Mouse (Mus musculus) heart, adult 2 months (tissue): ENCODE data around the gene Dennd1c.
A peak's percentile ranks its signal among the peaks of the same experiment; 100 is the strongest.

Experiments
- CTCF ChIP-seq: fragments of 200-600 bp; IDR thresholded peaks from 2 replicates; pipeline ENCODE4 v1.8.1; 2022; ENCODE audit warnings: antibody characterized with exemption, mild to moderate bottlenecking, moderate library complexity
- EP300 ChIP-seq: fragments of 200-500 bp; IDR thresholded peaks from 2 replicates; pipeline ENCODE4 v1.6.1; 2011; ENCODE audit warnings: low read depth, low read length, control low read depth; ENCODE audit not compliant: insufficient read depth
- POLR2A ChIP-seq: fragments of 200-500 bp; IDR thresholded peaks from 2 replicates; pipeline ENCODE4 v1.6.1; 2011; ENCODE audit warnings: mild to moderate bottlenecking, low read depth, low read length, control low read depth; ENCODE audit not compliant: insufficient read depth

DNA sequence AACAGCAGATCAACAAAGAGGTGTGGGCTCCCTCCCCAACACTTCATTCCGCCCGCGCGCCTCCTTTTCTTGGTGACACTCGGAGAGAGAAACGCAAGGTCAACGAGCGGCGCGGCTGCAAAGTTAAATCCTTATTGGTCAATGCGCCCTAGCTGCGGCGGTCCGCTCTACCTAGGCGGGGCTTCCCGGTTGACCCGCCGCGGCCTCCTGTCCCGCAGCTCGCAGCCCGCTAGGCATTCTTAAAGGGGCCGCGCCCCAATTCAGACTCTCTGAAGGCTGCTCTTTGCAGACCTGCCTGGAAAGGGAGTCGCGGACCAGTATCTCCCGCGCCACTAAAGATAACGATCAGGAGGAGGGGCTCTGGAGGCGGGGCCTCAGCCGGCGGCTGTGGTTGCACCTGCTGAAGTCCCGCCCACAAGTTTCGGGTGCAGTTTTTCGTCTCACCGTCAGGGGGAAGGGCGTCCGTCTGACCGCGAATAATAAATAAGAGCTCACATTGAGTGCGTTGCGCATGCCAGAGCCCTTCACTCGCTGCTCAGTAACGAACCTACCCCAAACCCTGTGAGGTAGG, 18.0 kb downstream of the Dennd1c start:
- TF ChIP-seq CTCF (peak; percentile 87), POLR2A (0 out of 2 replicates have a peak, but pooled peaks have one; percentile 17), EP300 (0 out of 2 replicates have a peak, but pooled peaks have one; percentile 20)
